Mouse (Mus musculus): ENCODE data around the gene Zfp711. TPM values are rescaled to one million over a fixed set of nuclear protein-coding genes. Genes with fewer than 3 reads are reported as not detected.

Gene Zfp711
- total and polyA plus RNA-seq, 3 experiments, result not detected

DNA sequence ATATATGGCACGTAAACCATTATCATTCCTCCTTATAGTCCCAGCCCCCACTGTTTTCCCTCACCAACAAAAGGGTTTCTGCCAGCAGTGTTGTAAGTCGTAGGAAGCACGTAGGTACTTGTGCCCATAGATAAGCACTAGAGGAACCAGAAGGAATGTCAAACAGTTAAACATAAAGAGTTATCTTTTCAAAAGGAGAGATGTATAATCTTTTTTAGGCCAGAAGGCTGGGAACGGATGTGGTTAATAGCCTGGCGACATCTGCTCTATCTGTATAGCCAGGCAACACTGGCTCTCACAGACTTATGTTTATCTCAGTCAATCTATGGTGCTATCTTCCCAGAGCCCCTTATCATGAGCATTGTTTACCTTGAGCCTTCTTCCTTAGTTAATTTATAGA is 80.3 kb downstream of the Zfp711 start:
- DNase-seq (ENCODE audit: low read depth, low spot score), result peak; percentile 66
- Histone ChIP-seq H3K27me3 (ENCODE audit: control insufficient read depth in 1 of 2, insufficient read depth in 2 of 2, low read length in 2 of 2) (no peaks in the 10 kb centered on the region), H3K36me3 (ENCODE audit: control insufficient read depth in 1 of 2, insufficient read depth in 2 of 2, low read length in 2 of 2) (peaks cover 0 to 8% of the 10 kb centered on the region in 2 experiments; a peak in 2 of 4 replicates), H3K4me1 (ENCODE audit: control insufficient read depth in 1 of 2, insufficient read depth in 2 of 2, low read length in 2 of 2) (peaks cover 3 to 8% of the 10 kb centered on the region in 2 experiments; a peak in 3 of 4 replicates), H3K27ac (ENCODE audit: control insufficient read depth, low read depth, low read length) (no peak overlapping the region; the same call in 1 of the 2 replicates), H3K9ac (ENCODE audit: control insufficient read depth, low read depth, low read length, poor library complexity, severe bottlenecking) (no peak overlapping the region), H3K9me3 (replicated peaks; ENCODE audit: insufficient read depth, low read length) (no peaks in the 10 kb centered on the region), H3K4me3 (ENCODE audit: control insufficient read depth in 1 of 2, insufficient read depth in 1 of 2, low read depth in 2 of 2, low read length in 2 of 2) (no peak overlapping the region), H3K79me2 (ENCODE audit: control insufficient read depth, insufficient read depth, low read length, poor library complexity) (no peaks in the 10 kb centered on the region)
- TF ChIP-seq TBP (IDR thresholded peaks at IDR 0.05; ENCODE audit: low read depth, low read length) (0 out of 2 replicates have a peak, but pooled peaks have one; percentile 32), TAL1 (IDR thresholded peaks at IDR 0.05; ENCODE audit: low read length) (peak; percentile 71), ELF1 (IDR thresholded peaks at IDR 0.05; ENCODE audit: low read depth, low read length) (peak; percentile 54; the same call in 1 of the 2 replicates), MXI1 (IDR thresholded peaks at IDR 0.05; ENCODE audit: low read depth, low read length) (peak; percentile 46; the same call in 1 of the 2 replicates), POLR2AphosphoS5 (IDR thresholded peaks at IDR 0.05; ENCODE audit: borderline replicate concordance, low read depth, low read length) (no peak), CHD1 (IDR thresholded peaks at IDR 0.05; ENCODE audit: low read depth, low read length) (no peak), HCFC1 (IDR thresholded peaks at IDR 0.05; ENCODE audit: low read depth, low read length) (0 out of 2 replicates have a peak, but pooled peaks have one; percentile 41), GABPA (IDR thresholded peaks at IDR 0.05; ENCODE audit: low read depth, low read length) (no peak), TCF12 (IDR thresholded peaks at IDR 0.05; ENCODE audit: low read depth, low read length) (peak; percentile 99), MYB (IDR thresholded peaks at IDR 0.05; ENCODE audit: low read depth, low read length) (peak; percentile 59), MAX (IDR thresholded peaks at IDR 0.05; ENCODE audit: low read length) (0 out of 2 replicates have a peak, but pooled peaks have one; percentile 14), RCOR1 (IDR thresholded peaks at IDR 0.05; ENCODE audit: low read depth, low read length) (peak; percentile 82), ZNF384 (IDR thresholded peaks at IDR 0.05; ENCODE audit: low read depth, low read length) (no peak), MYC (IDR thresholded peaks at IDR 0.05; ENCODE audit: low read depth, low read length) (peak; percentile 45; the same call in 1 of the 2 replicates), SIN3A (IDR thresholded peaks at IDR 0.05; ENCODE audit: low read length) (peak; percentile 68), MEF2A (IDR thresholded peaks at IDR 0.05; ENCODE audit: extremely low read depth, insufficient replicate concordance, low read depth, low read length, poor library complexity, severe bottlenecking) (peak; percentile 70; the same call in 1 of the 2 replicates), E2F4 (IDR thresholded peaks at IDR 0.05; ENCODE audit: borderline replicate concordance, low read depth, low read length) (no peak), CHD2 (IDR thresholded peaks at IDR 0.05; ENCODE audit: low read length) (peak; percentile 59), ETS1 (IDR thresholded peaks at IDR 0.05; ENCODE audit: low read depth, low read length) (peak; percentile 95), EP300 (IDR thresholded peaks at IDR 0.05; ENCODE audit: low read depth in 1 of 2, low read length in 2 of 2) (peak; percentile 95 to 97), ZC3H11A (IDR thresholded peaks at IDR 0.05; ENCODE audit: low read depth, low read length) (peak; percentile 9; the same call in 1 of the 2 replicates), ZKSCAN1 (IDR thresholded peaks at IDR 0.05; ENCODE audit: low read depth, low read length) (no peak), KAT2A (conservative IDR thresholded peaks at IDR 0.05; ENCODE audit: low read depth, low read length) (peak; percentile 53), BHLHE40 (IDR thresholded peaks at IDR 0.05; ENCODE audit: borderline replicate concordance, low read depth, low read length) (peak; percentile 60; the same call in 1 of the 2 replicates), UBTF (IDR thresholded peaks at IDR 0.05; ENCODE audit: borderline replicate concordance, insufficient read depth, low read depth, low read length) (no peak), RAD21 (IDR thresholded peaks at IDR 0.05; ENCODE audit: low read depth, low read length) (no peak), MAFK (IDR thresholded peaks at IDR 0.05; ENCODE audit: borderline replicate concordance, low read depth, low read length) (0 out of 2 replicates have a peak, but pooled peaks have one; percentile 61), GATA1 (IDR thresholded peaks at IDR 0.05; ENCODE audit: low read depth, low read length) (peak; percentile 95), POLR2AphosphoS2 (IDR thresholded peaks at IDR 0.05; ENCODE audit: low read length) (0 out of 2 replicates have a peak, but pooled peaks have one; percentile 27), ZMIZ1 (IDR thresholded peaks at IDR 0.05; ENCODE audit: low read depth, low read length) (0 out of 2 replicates have a peak, but pooled peaks have one; percentile 26), NELFE (IDR thresholded peaks at IDR 0.05; ENCODE audit: low read depth, low read length) (no peak), SMC3 (IDR thresholded peaks at IDR 0.05; ENCODE audit: low read depth, low read length) (no peak), MAZ (IDR thresholded peaks at IDR 0.05; ENCODE audit: low read depth, low read length) (peak; percentile 74)

Data from MEL (cell line).